Mouse (Mus musculus) heart, embryonic 15.5 days (tissue): Measurements from ENCODE around the gene Zfp68. TPM values are rescaled to one million over a fixed set of nuclear protein-coding genes. Genes with fewer than 3 reads are reported as not detected.
"Not testable (repeated sequence)": the region's sequence is repeated elsewhere in the genome, so short reads cannot be mapped to it uniquely, and the experiment has no call there.

Experiments used
- ATAC-seq: fragments of 200-750 bp; cut with Nextera tagmentation; replicated peaks from 2 replicates; pipeline ENCODE4 v1.8.0; 2017; ENCODE audit warnings: low read depth, moderate TSS enrichment; ENCODE audit not compliant: insufficient number of reproducible peaks, insufficient read depth, low FRiP score
- H3K27ac ChIP-seq: fragments of 300-500 bp; sonication (generic); 2 replicates; pipeline ENCODE4 v1.5.1; 2015; ENCODE audit warnings: mild to moderate bottlenecking, inconsistent platforms
- H3K27me3 ChIP-seq: fragments of 300-500 bp; sonication (generic); 2 replicates; pipeline ENCODE4 v1.6.1; 2015; ENCODE audit warnings: inconsistent platforms
- H3K36me3 ChIP-seq: fragments of 300-500 bp; sonication (generic); 2 replicates; pipeline ENCODE4 v1.6.1; 2015; ENCODE audit warnings: mild to moderate bottlenecking, inconsistent platforms
- H3K4me1 ChIP-seq: fragments of 300-500 bp; sonication (generic); replicated peaks from 2 replicates; pipeline ENCODE4 v1.6.1; 2015; ENCODE audit warnings: inconsistent platforms
- H3K4me2 ChIP-seq: fragments of 300-500 bp; sonication (generic); 2 replicates; pipeline ENCODE4 v1.6.1; 2015; ENCODE audit warnings: inconsistent platforms, mild to moderate bottlenecking, moderate library complexity
- H3K4me3 ChIP-seq: fragments of 300-500 bp; sonication (generic); 2 replicates; pipeline ENCODE4 v1.5.1; 2015; ENCODE audit warnings: mild to moderate bottlenecking, inconsistent platforms
- H3K9ac ChIP-seq: fragments of 300-500 bp; sonication (generic); 2 replicates; pipeline ENCODE4 v1.6.1; 2015; ENCODE audit warnings: mild to moderate bottlenecking, inconsistent platforms
- H3K9me3 ChIP-seq: fragments of 300-500 bp; sonication (generic); replicated peaks from 2 replicates; pipeline ENCODE4 v1.6.1; 2016; ENCODE audit warnings: inconsistent platforms
- WGBS: fragments of 180-500 bp; shearing (Covaris S2); methylation state at CpG from one replicate; pipeline ENCODE4 v1.1.7; 2015; ENCODE audit warnings: mixed read lengths; 5-methylcytosine and 5-hydroxymethylcytosine counted together
- microRNA-seq: library from miRNA; unstranded; fragments of <30 nt; microRNA quantifications from one replicate; pipeline ENCODE4, GENCODE M21; 2016
- polyA plus RNA-seq: library from polyadenylated mRNA; unstranded; fragments of >200 nt; fragmentation: Nextera tagmentation; extraction: Ambion mirVana; gene quantifications from 2 replicates; pipeline ENCODE4 v1.2.1, GENCODE M21; 2015

The Zfp68 gene
- polyA plus RNA-seq, 1 experiment from 2014 or later: 43.4 TPM

DNA sequence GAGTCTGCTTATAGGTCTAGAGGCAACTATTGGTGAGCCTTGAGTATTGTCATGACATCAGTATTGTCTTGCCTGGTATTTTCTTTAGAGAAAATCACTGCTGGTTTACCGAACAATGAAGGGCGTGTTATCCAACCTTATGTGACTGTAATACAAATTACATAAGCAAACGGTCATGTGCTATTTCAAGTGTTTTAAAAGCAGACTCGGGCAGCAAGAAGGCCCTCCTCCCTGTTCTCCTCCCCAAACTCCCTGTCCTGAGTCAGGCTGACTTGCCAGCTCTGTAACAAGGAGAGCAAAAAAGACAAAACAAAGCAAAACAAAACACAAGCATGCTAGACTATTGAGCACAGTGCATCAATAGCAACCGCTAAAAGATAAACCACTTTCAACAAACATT is 1.3 kb upstream of the Zfp68 start:
- Histone ChIP-seq H3K27me3 (no peaks in the 10 kb centered on the region), H3K27ac (no peak overlapping the region), H3K4me2 (no peak overlapping the region), H3K9ac (no peak overlapping the region), H3K9me3 (peaks cover 9% of the 10 kb centered on the region), H3K4me3 (no peak overlapping the region), H3K4me1 (peaks cover 15% of the 10 kb centered on the region), H3K36me3 (peaks cover 20% of the 10 kb centered on the region)
- no peak for ATAC-seq
- WGBS: 70% methylated on average over 5 of the region's 5 CpGs

DNA sequence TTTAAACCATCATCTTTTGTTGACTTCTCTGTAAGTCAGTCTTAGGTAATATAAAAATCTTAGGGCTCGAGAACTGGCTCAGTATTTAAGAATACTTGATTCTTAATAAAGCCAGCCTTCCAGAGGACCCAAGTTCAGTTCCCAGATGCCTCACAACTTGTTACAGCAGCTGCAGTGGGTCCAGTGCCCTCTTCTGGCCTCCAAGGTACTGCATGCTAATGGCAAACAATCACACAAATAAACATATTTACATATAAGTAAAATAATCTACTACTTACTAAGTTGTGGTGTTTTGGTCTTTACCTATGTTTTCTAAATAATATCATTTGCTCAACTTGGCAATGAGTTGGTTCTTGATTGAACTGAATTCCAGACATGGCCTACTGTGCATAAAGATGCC is 1.2 kb downstream of the Zfp68 start:
- H3K4me2 ChIP-seq: peak overlapping the region; percentile 57
- no peaks in the 10 kb centered on the region for H3K27me3 ChIP-seq
- WGBS: 90% methylated on average over 1 of the region's 1 CpGs
- H3K4me1 ChIP-seq: peaks cover 7% of the 10 kb centered on the region
- H3K9ac ChIP-seq: no peak overlapping the region
- no peak for ATAC-seq
- no peak overlapping the region for H3K27ac ChIP-seq
- H3K9me3 ChIP-seq: peaks cover 17% of the 10 kb centered on the region
- peak overlapping the region; percentile 97; the same call in 1 of the 2 replicates for H3K4me3 ChIP-seq
- H3K36me3 ChIP-seq: peaks cover 44% of the 10 kb centered on the region

DNA sequence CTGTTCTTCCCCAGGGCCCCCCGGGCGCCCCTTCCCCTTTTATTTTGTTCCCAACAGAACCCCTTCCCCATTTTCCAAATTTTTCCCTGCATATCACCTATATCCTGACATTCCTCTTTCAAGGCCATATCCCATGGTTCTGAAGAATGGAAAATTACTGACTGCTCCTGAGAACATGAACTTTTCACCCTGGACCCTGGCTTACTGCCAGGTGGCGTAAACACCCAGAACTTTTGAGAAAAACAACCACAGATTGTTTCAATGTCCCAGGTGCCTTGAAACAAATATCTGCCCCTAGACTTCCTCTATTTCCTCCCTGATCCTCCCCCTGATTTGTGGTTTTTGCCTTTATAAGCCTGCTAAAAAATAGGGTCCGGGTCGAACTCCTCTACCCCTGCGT is 32.2 kb downstream of the Zfp68 start:
- no peaks in the 10 kb centered on the region for H3K4me1 ChIP-seq
- 0 out of 2 replicates have a peak, but pooled peaks cover 3% of the 10 kb centered on the region for H3K9me3 ChIP-seq
- no peaks in the 10 kb centered on the region for H3K36me3 ChIP-seq
- 84% methylated on average over 6 of the region's 6 CpGs for WGBS
- no peak overlapping the region for H3K27ac ChIP-seq
- no peak overlapping the region for H3K4me3 ChIP-seq
- no peak overlapping the region for H3K9ac ChIP-seq
- ATAC-seq: no peak
- H3K27me3 ChIP-seq: no peaks in the 10 kb centered on the region
- no peak overlapping the region for H3K4me2 ChIP-seq

DNA sequence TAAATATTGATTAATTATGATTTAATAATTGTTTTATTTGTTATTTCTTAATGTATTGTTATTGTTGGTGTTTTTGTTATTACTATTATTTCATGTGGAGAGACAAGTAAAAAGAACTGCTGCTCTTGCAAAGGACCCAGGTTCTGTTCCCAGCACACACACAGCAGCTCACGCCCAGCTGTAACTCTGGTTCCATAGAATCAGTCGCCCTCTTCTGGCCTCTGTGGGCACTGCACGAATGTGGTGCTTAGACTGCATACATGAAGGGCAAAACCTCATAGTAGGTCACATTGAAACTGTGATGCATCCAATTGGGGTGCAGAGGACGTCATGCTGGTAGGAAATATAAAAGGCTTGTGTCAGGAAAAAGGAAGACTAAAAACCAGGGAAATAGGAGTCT is 47.9 kb downstream of the Zfp68 start:
- Histone ChIP-seq H3K27me3 (no peaks in the 10 kb centered on the region), H3K9ac (no peak overlapping the region), H3K4me1 (no peaks in the 10 kb centered on the region), H3K27ac (no peak overlapping the region), H3K4me2 (no peak overlapping the region), H3K4me3 (no peak overlapping the region), H3K36me3 (no peaks in the 10 kb centered on the region), H3K9me3 (no peaks in the 10 kb centered on the region)
- no peak for ATAC-seq
- WGBS: 55% methylated on average over 4 of the region's 4 CpGs

DNA sequence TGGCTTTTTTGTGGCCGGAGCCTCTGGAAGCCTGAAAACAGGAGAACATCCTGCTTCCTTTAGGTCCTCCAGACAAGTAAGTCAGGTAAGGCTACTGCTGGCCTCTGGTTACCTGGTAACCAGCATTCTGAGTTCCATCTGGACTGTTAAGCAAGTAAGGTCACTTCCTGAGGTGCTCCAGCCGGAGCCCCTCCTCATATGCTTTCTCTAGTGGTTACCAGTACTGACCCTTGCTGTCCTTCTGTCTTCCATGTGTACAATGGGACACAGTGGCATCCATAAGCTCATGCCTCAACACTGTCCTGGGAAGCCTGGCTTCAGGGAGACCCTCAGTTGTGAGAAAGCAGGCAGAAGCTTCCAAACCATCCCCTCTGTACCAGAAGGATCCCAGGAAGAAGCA is 54.9 kb downstream of the Zfp68 start, which contains the start of gene 1700123K08Rik:
Gene 1700123K08Rik (minus strand): TSS at position 101 of the 400 bp plus-strand sequence.
- H3K36me3 ChIP-seq, ATAC-seq, H3K9ac ChIP-seq, H3K27me3 ChIP-seq, H3K4me1 ChIP-seq, H3K4me3 ChIP-seq, H3K9me3 ChIP-seq, H3K4me2 ChIP-seq, H3K27ac ChIP-seq: not testable (repeated sequence)
- WGBS: 73% methylated on average over 2 of the region's 2 CpGs

Small RNA genes within 50 kb of the gene (microRNA-seq; reads per million reads assigned to microRNA genes)
- not detected for gene Gm24082

Other genes starting within 250 kb of the Zfp68 start
- gene Zfp157, start 178.3 kb downstream of the Zfp68 start, polyA plus RNA-seq: 19.4 and 20.1 TPM in 2 replicates
- not detected in 2 replicates for gene 1700123K08Rik, start 55.0 kb downstream of the Zfp68 start, polyA plus RNA-seq
- gene A430033K04Rik, start 3.1 kb upstream of the Zfp68 start, polyA plus RNA-seq: 7.0 and 8.8 TPM in 2 replicates
- gene Fam20c, start 134.8 kb upstream of the Zfp68 start, polyA plus RNA-seq: 6.1 and 9.8 TPM in 2 replicates
- not detected in 2 replicates for gene Gm5294, start 200.3 kb upstream of the Zfp68 start, polyA plus RNA-seq